Mouse (Mus musculus): ENCODE data around the gene Mrps23. TPM values are rescaled to one million over a fixed set of nuclear protein-coding genes. Genes with fewer than 3 reads are reported as not detected.
"Not testable (repeated sequence)": the region's sequence is repeated elsewhere in the genome, so short reads cannot be mapped to it uniquely, and the experiment has no call there.

Gene Mrps23
- total RNA-seq, 2 experiments from 2014 or later: 64.4 to 71.4 TPM

DNA sequence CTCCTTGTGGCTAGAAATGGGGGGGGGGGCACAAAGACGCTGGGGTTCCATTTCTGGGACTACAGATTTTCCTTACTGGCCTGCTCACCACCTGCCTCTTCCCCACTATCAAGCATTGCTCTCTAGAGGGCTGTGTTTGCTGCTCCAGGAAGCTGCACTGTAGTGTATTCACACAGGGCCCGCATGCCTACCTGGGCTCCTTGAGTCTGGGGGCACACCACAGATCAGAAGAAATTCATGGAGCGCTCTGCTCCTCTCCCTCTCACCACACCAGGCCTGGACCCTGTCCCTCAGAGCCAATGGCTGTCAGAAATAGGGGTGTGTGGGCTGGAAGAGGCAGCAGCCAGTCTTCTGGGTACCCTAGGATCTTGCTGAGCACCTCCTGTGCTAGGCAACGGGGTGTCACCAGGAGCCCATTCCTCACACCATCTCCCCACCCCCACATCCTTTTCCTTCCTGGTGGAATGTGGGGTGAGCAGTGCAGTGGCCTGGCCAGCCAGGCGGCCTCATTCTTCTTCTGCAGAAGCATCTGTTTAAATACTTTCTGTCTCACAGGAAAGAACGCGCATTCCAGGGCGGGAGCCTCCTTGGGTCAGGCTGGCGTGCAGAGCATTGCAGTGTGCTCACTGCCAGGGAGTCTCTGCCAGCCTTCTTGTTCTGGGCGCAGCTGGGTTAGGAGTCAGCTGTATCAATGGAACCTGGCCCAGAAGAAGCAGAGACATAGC lies 31.4 kb upstream of the Mrps23 start:
- DNase-seq (ENCODE audit: low spot score in 2 of 2): no peak

DNA sequence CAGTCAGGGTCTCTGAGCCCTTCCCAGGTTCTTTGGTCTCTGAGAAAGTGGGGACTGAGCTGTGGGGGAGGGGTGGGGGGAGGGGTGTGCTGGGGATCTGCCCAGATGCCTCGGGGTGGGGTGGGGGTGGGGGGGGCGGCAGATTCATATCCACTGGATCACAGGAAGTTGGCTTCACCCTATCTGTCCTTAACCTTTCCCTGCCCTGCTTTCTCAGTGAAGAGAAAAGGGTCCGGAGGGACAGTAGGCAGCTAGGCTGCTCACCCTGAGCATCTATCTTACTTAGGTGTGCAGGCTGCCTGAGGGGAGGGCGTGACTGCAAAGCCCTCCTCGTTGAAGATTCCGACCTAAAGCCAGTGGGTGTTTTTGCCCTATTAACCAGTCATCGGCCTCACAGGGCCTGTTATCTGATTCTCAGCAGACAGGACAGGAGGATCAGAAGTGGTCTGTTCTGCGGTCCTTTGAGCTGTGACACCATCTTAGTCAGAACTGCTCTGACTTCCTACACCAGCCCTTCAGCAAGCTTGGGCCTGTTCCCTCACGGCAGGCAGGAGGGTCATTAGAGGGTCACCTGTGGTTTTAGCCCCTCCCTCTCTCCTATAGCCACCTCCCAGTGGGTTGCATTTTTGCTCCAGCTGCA lies 30.7 kb upstream of the Mrps23 start:
- DNase-seq (ENCODE audit: low spot score in 2 of 2): no peak

DNA sequence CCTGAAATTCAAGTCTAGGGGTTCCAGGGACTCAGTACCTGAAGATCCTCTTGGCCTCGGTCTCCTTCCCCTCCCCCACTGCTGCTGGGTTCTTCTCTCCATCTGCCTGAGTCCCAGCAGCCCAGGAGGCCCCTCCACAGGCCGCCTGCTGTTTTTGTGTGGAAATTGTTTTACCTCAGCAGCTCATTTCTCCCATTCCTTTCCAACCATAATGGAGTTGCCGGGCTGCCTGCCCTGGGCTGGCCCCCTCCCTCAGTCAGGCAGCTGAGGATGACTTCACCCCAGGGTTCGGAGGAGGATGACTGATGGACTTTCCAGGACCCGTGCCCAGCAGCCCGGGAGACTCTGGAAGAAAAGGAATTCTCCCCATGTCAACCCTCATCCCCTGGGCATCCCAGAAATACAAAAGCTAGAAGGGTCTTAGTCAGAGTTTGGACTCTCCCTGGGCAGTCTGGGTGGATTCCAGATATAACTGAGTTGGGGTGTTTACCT lies 23.7 kb upstream of the Mrps23 start:
- DNase-seq (ENCODE audit: low spot score in 2 of 2): no peak

DNA sequence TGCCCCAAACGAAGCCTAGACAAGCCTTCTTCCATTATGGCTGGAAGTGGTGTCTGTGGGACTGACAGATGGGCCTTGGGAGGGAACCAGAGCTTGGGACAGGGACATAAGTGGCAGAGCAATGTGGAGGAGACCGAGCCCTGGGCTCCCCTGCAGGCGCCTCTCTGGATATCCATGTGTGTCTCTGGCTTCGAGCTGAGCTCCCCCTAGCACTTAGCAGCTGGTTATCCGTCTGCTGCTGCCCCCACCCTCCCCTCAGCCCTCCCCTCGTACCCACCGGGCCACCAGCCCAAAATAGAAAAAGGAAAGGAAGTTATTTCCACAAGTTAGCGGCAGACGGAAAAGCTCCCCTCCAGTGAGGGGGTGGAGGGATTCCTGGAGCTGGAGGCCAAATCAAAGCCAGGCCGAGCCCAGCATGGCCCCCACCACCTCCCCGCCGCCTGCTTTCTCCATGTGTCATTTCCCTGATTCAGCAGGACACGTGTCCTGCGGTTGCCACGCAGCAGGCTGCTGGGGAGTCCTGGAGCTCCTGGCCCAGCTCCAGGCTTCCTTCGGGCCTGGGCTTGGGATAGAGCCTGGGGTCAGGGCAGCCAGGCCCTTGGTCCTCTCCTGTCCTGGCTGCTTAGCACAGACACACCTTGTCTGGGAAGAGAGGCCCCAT lies 23.1 kb upstream of the Mrps23 start:
- peak; percentile 40 to 42 for DNase-seq (ENCODE audit: low spot score in 2 of 2)

DNA sequence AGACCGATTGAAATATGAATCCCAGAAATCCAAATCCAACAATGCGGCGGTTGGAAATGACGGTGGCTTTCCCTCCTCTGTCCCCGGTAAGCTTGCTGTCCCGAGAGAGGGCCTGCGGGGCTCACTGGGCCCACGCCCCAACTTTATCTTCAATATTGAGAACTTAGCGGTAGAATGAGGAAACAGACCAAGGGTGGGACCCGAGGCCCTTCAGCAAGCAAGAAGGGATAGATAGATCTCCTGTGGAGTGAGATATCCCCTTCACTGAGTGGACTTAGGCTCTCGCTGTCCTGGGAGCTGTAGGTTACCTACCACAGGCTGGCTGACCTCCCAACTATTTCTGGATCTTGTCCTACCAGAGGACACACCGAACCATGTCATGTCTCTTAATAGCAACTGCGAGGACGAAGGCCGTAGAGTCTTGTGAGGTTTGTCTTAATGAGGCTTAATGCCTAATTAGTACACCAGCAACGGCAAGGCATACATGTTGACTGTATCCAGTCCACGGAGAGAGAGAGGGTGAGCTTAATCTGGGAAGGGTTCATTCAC lies 19.5 kb upstream of the Mrps23 start:
- DNase-seq (ENCODE audit: low spot score in 2 of 2): no peak

DNA sequence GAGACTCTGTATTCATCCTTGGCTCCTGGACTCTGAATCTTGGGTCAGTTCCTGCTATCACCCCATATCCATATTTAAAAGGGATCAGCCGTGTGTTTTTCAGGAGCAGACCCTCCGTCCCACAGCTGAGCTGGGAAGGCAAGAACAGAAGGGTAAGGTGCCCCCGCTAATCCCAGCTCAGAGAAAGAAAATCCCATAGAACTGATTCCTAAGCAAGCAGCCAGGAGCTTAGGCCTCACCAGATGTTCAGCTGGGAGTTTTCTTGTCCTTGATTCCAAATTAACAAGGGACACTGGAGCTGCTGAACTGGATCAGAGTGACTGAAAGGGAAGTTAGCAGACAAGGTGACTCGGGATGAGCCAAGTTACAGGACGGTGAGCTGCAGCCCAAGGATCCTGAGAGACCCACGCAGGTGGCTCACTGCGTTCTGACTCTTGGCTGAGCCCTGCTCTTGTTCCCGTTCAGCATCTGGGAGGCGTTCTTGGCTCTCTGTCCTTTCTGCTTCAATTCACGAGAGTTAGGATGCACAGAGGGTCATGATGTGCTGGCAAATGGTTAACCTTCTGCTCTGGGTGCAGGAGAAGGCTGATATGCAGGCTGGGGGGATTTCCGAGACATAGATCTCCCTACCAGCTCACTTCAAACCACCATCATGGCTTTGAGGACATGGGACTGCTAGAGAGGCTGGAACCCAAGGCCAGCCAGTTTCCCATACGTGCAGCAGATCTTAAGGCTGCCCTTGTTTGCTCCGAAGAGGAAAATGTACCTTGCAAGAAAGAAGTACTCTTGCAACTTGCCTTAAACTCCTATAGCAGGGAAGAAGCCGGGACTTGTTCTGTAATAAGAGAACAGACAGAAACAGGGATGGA lies 17.9 kb upstream of the Mrps23 start:
- no peak for DNase-seq (ENCODE audit: low spot score in 2 of 2)

DNA sequence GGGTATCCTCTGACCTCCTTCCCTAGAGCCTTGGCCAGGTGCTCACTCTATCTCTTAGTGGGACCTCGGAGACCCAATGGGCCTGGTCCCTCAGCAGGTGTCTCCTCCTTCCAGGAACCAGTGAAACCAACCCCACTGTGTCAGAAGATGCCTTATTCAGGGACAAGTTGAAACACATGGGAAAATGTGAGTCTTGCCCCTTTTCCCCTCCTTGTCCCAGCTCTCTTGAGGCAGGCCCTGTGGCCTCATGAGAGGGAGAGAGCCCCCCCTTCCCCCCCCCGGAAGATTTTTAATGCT lies 17.3 kb upstream of the Mrps23 start:
- DNase-seq (ENCODE audit: low spot score in 2 of 2): no peak

DNA sequence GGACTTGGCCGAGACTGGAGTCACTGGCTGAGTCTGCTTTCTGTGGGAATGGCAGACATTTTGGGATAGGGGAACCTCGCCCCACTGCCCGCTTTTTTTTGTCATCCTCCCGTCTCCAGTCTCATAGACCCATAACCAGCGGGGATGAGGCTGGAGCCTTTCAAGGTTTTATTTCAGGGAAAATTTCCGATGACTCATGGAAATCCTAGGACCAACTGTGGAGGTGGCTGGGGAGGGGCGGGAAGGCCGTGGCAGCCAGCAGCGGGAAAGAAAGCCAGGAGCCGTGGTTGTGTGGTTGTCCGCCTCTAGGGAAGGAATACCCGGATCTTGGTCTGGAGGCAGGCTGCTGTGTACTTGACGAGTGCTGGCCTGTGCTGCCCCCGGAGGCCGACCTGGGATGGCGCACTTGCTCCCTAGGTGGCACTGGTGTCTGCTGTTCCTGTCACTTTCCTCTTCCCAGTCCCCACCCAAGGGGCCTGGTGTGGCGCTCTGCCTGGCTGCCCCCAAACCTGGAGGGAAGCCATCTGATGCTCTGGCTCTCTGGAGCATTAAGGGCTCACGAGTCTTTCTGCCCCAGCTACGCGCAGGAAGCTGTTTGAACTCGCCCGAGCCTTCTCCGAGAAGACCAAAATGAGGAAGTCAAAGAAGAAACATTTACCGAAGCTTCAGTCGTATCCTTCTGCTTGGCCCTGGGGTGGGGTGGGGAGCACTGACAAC lies 16.6 kb upstream of the Mrps23 start:
- peak; percentile 77 to 87 for DNase-seq (ENCODE audit: low spot score in 2 of 2)

DNA sequence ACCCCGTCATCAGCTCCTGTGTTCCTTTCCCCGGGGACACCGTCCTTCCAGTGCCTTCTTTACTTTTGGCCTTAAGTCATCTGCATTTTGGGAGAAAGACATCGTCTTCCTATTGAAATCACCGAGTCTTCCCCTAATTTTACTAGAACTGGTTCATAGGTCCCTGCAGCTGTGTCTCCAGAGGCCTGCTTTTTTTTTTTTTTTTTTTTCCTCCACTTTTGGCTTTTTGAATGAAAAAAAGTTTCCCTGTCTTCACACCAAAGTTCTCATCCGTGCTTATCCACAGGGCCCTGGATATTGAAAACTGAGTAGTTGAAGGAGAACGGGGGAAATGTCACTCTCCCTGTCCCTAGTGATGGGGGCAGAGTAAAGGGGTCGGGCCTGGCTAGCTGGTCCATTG lies 16.0 kb upstream of the Mrps23 start:
- DNase-seq (ENCODE audit: low spot score in 2 of 2): no peak

DNA sequence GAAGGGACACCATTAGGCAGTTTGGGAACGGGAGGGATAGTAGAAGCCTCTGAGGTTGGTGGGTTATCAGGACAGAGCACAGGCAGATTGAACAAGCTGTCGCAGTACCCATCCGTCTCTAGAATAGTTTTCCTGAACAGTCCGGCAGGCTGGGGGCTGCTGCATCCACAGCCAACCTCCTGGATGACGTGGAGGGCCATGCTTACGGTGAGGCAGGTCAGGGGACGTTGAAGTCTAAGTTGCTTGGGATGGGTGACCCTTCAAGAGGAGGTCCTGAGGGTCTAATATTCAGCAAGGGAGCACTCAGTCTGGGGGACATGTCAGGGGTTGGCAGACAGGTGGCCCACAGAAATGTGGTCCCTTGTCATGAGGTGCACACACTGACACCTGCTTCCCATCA lies 15.6 kb upstream of the Mrps23 start:
- DNase-seq (ENCODE audit: low spot score in 2 of 2): no peak

DNA sequence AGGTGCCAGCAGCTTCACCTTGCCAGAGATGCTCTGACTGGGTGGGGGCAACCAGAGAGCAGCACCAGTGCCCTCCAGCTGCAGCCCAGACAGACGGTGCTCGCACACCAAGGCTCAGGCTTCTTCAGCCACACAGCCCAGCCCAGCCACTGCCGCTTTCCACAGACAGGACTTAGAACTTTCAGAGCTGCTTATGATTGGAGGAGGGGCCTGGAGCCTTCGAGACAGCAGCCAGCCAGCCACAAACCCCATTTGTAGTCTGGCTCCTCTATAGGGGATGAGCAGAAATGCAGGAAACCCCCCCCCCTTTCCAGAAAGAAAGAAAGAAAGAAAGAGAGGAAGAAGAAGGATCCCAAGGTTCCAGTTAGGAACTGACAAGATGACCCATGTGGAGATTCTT lies 11.6 kb upstream of the Mrps23 start:
- DNase-seq (ENCODE audit: low spot score in 2 of 2): no peak

DNA sequence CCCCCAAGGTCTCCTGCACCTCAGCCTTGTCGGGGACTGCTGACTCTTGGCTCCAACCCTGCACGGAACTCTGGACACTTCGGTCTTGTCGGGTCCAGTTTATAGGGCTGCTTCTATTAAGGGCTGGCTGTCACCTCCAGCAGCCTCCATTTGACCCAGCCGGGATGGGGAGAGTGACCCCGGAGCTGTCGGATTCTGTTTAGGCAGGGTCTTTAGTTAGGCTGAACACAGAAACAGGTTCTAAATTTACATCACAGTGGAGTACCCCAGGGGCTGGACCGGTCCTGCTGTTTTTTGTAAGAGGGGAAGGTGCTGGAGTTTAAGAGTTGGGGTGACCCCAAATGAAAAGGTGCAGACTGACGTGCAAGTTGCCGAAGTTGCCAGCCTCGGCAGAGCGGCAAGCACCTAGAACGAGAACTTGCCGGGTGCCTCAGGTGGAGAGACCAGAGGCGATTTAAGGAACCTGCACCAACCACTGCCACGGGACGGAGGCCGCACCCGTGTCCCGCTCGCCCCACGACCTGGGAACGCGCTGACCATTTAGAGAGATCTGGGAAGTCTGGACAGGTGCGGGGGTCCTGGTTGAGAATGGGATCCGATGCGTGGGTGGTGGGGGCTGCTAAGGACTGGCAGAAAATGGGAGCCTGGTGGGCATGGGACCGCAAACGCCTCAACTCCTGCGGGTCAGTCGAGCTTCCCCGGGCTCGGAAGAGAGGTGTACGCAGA lies 10.9 kb upstream of the Mrps23 start:
- DNase-seq (ENCODE audit: low spot score in 2 of 2): no peak

DNA sequence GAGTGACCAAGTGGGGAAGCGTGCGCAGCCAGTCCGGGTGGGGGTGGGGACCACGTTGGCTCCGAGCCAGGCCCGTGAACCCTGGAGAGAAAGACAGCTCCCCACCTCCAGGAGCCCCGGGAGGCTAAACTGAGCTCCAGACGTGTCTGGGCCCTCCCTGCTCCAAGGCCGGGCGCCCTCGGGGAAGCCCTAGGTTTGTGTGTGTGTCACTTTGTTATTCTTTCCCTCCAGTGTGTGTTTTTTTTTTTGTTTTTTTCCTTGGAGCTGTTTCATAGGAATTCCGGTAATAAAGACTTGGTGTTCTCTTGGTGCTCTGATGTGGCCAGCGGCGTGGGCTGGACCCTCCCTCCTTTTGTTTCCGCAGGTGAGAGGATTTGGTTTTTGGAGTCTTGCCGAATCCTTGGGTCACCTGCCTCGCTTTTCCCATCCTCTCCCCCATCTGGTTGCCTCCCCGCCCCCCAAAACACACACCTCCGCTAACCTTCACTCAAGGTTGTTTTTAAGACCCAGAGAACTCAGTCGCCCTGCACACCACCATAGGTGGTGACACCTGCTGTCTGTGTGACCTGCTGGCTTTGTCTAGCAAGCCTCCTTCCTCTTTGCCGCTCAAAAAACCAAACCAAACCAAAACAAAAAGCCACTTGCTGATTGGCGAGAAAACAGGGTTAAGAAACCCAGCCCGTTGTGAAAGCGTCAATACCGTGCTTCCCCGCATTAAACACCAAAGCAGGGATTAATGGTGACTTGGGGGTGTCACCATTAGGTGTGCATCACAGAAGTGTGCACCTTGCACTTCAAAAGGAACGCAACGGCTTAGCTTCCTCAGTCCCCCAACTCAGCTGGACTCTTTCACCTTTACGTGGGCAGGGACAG lies 10.1 kb upstream of the Mrps23 start:
- DNase-seq (ENCODE audit: low spot score in 2 of 2): no peak

DNA sequence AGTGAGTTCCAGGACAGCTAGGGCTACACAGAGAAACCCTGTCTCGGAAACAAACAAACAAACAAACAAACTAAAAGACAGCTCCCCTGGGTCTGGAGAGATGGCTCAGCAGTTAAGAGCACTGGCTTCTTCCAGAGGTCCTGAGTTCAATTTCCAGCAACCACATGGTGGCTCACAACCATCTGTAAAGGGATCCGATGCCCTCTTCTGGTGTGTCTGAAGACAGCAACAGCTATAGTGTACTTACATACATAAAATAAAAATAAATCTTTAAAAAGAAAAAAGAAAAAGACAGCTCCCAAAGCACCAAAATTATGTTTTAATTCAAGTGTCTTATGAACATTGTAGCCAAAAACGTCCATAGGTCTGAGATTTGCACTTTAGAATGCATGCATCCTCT lies 8.5 kb upstream of the Mrps23 start:
- not testable (repeated sequence) for DNase-seq (ENCODE audit: low spot score in 2 of 2)

DNA sequence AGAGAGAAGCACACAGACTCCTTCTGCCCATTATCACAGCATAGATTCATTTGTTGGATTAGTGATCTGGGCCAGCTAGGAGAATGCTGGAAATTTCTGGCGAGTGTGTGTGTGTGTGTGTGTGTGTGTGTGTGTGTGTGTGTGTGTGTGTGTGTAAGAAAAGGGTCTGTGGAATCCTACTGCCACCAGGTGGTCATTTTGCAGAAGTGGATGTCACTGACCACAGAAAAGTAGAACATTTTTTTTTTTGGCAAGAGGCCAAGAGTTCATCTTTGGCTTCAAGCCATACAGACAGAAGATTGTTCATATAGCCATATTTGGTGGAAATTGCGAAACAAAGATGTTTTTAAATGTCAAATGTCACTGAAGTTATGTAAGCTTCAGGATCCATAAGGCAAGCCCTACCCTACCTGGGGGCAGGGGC lies 7.0 kb upstream of the Mrps23 start:
- peak; percentile 29 to 38 for DNase-seq (ENCODE audit: low spot score in 2 of 2)

DNA sequence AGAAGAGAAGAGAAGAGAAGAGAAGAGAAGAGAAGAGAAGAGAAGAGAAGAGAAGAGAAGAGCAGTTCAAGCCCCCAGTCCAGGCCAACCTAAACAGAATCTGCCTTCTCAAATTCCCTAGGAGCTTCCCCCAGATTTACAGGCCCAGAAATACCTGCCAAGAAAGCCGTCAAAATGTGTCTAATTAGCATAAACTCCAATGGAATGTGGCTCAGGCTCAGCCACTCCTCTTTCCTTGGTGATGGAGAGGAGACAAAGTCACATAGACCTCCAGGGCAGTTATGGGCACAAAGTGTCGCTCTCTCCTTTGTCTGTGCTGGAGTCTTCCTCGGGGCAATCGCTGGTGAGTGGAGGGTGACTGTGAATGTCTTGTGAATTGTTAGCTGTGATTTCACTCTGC lies 6.0 kb upstream of the Mrps23 start:
- no peak for DNase-seq (ENCODE audit: low spot score in 2 of 2)

DNA sequence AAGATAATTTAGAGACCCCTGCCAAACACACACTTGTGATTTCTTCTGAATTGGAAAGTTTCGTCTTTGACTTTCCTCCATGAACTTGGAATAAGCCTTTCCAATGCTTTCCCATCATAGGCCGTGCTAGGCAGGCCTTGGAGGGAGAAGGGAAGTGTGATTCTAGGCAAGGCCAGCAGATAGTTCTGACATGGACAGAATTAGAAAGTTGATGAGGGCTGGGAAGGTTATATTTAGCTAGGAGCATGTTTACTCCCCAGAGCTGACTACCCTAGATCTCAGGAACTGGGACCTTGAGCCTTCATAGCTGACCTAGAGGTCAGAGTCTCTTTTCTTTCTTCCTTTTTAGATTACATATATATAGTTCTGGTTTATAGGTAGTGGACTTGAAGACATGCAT lies 3.0 kb upstream of the Mrps23 start:
- no peak for DNase-seq (ENCODE audit: low spot score in 2 of 2)

DNA sequence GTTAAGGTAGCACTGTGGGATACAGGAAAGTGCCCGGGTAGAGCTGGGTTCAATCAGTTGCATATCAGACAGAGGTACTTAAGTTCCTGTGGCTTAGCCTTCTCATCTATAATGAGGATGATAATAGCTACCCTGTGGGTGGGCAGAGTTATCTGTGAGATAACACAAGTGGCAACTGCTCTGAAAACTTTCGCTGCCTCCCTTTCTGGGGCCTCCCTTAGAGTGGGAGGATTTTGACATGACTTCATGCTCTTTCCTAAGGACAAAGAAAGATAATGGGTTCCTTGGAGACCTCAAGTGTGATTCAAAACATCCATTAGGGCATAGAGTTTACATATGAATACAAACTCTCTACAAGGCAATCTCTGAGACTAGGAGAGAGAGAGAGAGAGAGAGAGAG lies 2.1 kb upstream of the Mrps23 start:
- no peak for DNase-seq (ENCODE audit: low spot score in 2 of 2)
